Mouse (Mus musculus): ENCODE results near the gene Slc20a1. TPM values are rescaled to one million over a fixed set of nuclear protein-coding genes. Genes with fewer than 3 reads are reported as not detected.
A peak's percentile ranks its signal among the peaks of the same experiment; 100 is the strongest.

The Slc20a1 gene
- polyA plus RNA-seq, 1 experiment from 2014 or later: 57.2 TPM

DNA sequence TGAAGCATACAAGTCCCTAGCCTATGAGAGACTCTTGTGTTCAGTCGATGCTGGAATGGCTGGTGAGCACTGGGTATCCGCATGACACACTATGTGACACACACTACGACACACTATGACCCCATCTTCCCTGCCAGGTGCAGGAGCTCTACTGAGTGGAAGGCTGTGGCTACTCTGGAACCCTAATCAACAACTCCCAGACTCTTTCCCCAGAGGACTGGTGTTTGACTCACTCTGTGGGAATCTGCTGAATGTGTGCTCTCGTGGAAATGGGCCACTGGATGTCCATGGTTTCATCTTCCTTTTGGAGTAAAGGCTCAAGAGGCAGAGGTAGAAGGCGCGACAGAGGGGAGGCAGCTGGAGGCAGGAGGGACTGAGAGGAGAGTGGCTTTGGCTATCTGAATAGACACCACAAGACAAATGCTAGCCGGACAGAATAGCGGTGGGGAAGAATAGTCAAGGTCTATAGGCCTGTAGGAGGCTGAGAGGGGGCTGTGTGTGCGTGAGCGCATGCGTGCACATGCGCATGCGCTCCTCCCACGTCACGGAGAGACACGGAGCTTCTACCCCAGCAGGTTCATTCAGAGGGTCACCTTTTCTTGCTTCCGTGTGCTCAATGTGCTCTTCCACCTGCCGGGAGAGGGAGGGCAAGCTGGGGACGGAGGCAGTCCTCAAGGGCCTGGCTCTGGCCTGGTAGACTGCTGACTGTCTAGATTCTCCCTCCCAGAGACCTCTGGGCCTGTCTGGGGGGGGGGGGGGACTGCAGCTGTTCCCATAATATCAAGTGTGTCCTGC, 54.5 kb downstream of the Slc20a1 start:
- Histone ChIP-seq H3K27ac (no peak overlapping the region), H3K36me3 (replicated peaks) (no peaks in the 10 kb centered on the region), H3K27me3 (ENCODE audit: poor library complexity, severe bottlenecking) (no peaks in the 10 kb centered on the region), H3K9me3 (no peaks in the 10 kb centered on the region), H3K4me1 (0 out of 2 replicates have a peak, but pooled peaks cover 2% of the 10 kb centered on the region), H3K4me3 (no peak overlapping the region)
- 89% methylated on average over 19 of the region's 19 CpGs for WGBS
- DNase-seq (ENCODE audit: extremely low spot score, low spot score): no peak

DNA sequence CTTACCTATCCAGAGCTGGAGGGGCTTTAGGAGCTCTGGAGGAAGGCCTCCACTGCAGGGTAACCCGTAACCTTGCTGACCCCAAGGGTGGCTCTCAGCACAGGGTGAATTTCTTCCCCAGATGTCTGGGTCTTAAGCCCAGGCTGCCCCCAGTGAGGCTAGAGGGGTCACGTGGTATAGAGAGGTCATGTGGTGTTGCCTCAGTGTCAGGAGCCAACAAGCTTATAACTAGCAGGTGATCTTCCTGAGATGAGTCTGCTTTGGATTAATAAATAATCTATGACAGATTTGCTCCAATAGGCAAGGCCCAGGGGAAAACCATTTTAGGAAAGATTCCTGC, 55.0 kb downstream of the Slc20a1 start:
- DNase-seq (ENCODE audit: extremely low spot score, low spot score): no peak
- no peaks in the 10 kb centered on the region for H3K9me3 ChIP-seq
- H3K27me3 ChIP-seq (ENCODE audit: poor library complexity, severe bottlenecking): no peaks in the 10 kb centered on the region
- 72% methylated on average over 2 of the region's 2 CpGs for WGBS
- H3K36me3 ChIP-seq (replicated peaks): no peaks in the 10 kb centered on the region
- 0 out of 2 replicates have a peak, but pooled peaks cover 6% of the 10 kb centered on the region for H3K4me1 ChIP-seq
- no peak overlapping the region for H3K4me3 ChIP-seq
- no peak overlapping the region for H3K27ac ChIP-seq

DNA sequence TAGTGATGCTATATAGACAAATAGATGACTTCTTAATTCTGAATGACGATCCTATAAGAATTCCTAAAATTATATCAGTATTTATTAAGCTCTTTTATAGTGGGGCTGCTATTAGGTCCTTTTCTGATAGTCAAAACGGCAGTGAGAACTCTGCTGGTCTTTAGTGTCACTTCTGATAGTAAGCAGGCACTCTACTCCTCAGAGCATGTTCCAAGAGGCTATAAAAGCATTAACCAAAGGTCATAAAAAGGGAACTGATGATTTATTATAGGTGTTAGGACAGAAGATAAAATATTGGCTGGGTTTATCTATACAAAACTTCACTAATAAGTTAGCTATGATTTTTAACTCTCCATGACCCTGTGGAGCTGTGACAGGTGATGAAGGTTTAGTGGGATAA, 55.5 kb downstream of the Slc20a1 start:
- no peak for DNase-seq (ENCODE audit: extremely low spot score, low spot score)
- Histone ChIP-seq H3K36me3 (replicated peaks) (no peaks in the 10 kb centered on the region), H3K4me3 (no peak overlapping the region), H3K27me3 (ENCODE audit: poor library complexity, severe bottlenecking) (no peaks in the 10 kb centered on the region), H3K9me3 (no peaks in the 10 kb centered on the region), H3K4me1 (0 out of 2 replicates have a peak, but pooled peaks cover 6% of the 10 kb centered on the region), H3K27ac (no peak overlapping the region)
- 92% methylated on average over 2 of the region's 2 CpGs for WGBS

DNA sequence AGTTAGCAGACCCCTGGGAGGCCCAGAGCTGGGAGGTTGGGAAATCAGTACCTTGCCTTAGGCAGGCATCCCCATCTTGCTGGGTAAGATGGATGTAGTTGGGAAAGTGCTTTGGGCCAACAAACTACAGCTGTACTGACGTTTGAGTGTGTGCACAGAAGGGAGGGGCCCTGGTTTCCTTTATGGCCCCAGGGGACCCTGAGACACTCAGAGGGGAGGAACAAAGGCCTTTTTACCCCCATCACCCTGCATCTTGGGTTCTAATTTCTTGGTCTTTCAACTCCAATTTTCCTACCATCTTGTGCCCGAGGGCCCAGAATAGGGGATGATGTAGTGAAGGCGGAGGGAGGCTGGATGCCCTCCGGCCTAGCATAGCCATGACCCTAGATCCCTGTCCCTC, 57.4 kb downstream of the Slc20a1 start:
- Histone ChIP-seq H3K27me3 (ENCODE audit: poor library complexity, severe bottlenecking) (no peaks in the 10 kb centered on the region), H3K4me3 (no peak overlapping the region), H3K36me3 (replicated peaks) (no peaks in the 10 kb centered on the region), H3K9me3 (no peaks in the 10 kb centered on the region), H3K27ac (no peak overlapping the region), H3K4me1 (0 out of 2 replicates have a peak, but pooled peaks cover 6% of the 10 kb centered on the region)
- WGBS: 64% methylated on average over 4 of the region's 4 CpGs
- no peak for DNase-seq (ENCODE audit: extremely low spot score, low spot score)

DNA sequence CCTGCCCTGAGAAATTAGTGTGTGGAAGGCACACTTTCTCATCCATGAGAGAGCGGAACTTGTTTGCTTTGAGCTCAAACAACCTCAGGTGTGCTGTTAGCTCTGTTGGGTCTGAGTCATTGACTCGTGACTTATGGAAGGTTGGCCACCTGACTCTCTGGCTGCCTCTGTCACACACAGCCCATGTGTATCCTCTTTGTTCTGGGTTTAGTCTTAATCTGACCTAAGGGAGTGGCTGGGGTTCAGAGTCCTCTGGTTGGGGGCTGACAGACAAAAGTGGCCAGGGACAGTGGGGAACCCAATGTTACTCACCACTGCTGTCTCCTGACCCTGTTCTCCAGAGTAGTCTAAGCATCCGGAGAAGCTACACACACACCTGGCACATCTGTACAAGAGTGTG, 59.5 kb downstream of the Slc20a1 start:
- no peak for DNase-seq (ENCODE audit: extremely low spot score, low spot score)
- no peaks in the 10 kb centered on the region for H3K27me3 ChIP-seq (ENCODE audit: poor library complexity, severe bottlenecking)
- 93% methylated on average over 3 of the region's 3 CpGs for WGBS

DNA sequence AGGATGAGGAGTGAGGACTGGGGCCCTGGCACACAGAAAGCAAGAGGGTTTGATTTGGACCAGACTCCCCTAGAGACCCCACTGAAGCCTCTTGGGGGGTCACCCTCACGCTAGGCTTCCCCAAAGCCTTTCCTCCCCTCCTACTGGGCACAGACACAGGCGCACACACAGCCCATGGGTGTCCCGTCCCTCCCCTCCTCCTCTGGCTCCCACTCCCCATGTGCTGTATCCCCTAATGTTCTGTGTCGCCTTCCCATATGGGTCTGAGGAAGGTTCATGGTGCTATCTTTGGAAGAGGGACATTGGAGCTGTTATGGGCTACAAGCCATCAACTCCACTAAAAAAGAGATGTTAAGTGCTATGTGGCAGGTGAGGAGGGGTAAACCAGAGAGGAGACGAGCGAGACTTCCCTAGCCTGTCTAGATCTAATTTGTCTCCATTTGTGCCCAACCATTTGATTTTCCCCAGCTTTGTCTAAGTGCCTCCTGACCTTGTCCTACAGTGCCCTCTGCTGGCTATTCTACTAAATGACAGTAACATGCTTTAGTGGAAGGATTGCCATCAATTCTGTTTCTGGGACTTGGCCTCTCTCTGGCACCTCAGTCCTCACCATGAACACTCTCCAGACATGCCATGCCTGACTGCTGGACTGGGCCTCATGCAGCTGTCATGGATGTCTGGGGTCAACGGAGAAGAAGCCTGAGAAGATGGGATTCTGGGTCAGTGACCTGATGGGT, 60.1 kb downstream of the Slc20a1 start:
- H3K36me3 ChIP-seq (replicated peaks): no peaks in the 10 kb centered on the region
- no peak overlapping the region for H3K4me3 ChIP-seq
- 40% methylated on average over 7 of the region's 7 CpGs for WGBS
- DNase-seq (ENCODE audit: extremely low spot score, low spot score): peak; percentile 59
- H3K4me1 ChIP-seq: 0 out of 2 replicates have a peak, but pooled peaks cover 4% of the 10 kb centered on the region
- no peaks in the 10 kb centered on the region for H3K9me3 ChIP-seq
- peak overlapping the region; percentile 54 for H3K27ac ChIP-seq
- H3K27me3 ChIP-seq (ENCODE audit: poor library complexity, severe bottlenecking): no peaks in the 10 kb centered on the region

More for the DNA sequence above, 59.5 kb downstream of the Slc20a1 start:
- 0 out of 2 replicates have a peak, but pooled peaks cover 6% of the 10 kb centered on the region for H3K4me1 ChIP-seq
- H3K9me3 ChIP-seq: no peaks in the 10 kb centered on the region
- no peak overlapping the region for H3K4me3 ChIP-seq
- peak overlapping the region; percentile 54 for H3K27ac ChIP-seq
- H3K36me3 ChIP-seq (replicated peaks): no peaks in the 10 kb centered on the region

DNA sequence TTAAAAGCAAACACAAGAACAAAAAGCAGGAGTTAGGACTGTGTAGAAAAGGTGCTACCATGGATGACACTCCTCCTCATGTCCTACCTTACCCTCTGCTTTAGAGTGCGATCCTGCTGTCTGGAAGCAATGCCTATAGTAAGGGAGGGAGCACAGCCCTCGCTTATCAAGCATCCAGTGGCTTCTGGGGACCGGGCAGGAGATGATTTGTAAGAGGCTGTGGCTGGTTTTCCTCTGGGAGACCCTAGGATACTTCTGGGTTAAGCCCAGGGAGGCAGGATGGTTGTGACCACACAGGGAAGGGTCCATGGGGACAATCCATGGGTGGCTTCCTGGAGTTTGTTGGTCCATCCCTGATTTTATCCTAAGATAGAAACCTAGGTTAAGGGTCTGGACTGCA, 62.1 kb downstream of the Slc20a1 start:
- WGBS: 73% methylated on average over 3 of the region's 3 CpGs
- no peak overlapping the region for H3K4me3 ChIP-seq
- no peaks in the 10 kb centered on the region for H3K36me3 ChIP-seq (replicated peaks)
- no peaks in the 10 kb centered on the region for H3K9me3 ChIP-seq
- DNase-seq (ENCODE audit: extremely low spot score, low spot score): no peak
- H3K4me1 ChIP-seq: 0 out of 2 replicates have a peak, but pooled peaks cover 4% of the 10 kb centered on the region
- no peaks in the 10 kb centered on the region for H3K27me3 ChIP-seq (ENCODE audit: poor library complexity, severe bottlenecking)
- no peak overlapping the region for H3K27ac ChIP-seq

Other genes starting within 250 kb of the Slc20a1 start
- 1.7 and 1.9 TPM in 2 replicates for gene Zc3h6, start 231.4 kb upstream of the Slc20a1 start, polyA plus RNA-seq (2016; fragmentation: Nextera tagmentation; extraction: Ambion mirVana)
- gene Gm10762, start 231.0 kb upstream of the Slc20a1 start, polyA plus RNA-seq (2016; fragmentation: Nextera tagmentation; extraction: Ambion mirVana): 15.3 and 16.3 TPM in 2 replicates
- gene Vinac1, start 150.6 kb upstream of the Slc20a1 start, polyA plus RNA-seq (2016; fragmentation: Nextera tagmentation; extraction: Ambion mirVana): 0.09 and 0.16 TPM in 2 replicates
- gene Ttl, start 132.8 kb upstream of the Slc20a1 start, polyA plus RNA-seq (2016; fragmentation: Nextera tagmentation; extraction: Ambion mirVana): 12.4 and 14.0 TPM in 2 replicates
- 47.6 and 48.8 TPM in 2 replicates for gene Polr1b, start 97.8 kb upstream of the Slc20a1 start, polyA plus RNA-seq (2016; fragmentation: Nextera tagmentation; extraction: Ambion mirVana)
- 24.1 and 25.2 TPM in 2 replicates for gene Chchd5, start 69.1 kb upstream of the Slc20a1 start, polyA plus RNA-seq (2016; fragmentation: Nextera tagmentation; extraction: Ambion mirVana)
- gene Ckap2l, start 98.4 kb downstream of the Slc20a1 start, polyA plus RNA-seq (2016; fragmentation: Nextera tagmentation; extraction: Ambion mirVana): 65.8 and 69.1 TPM in 2 replicates
- gene Il1a, start 111.2 kb downstream of the Slc20a1 start, polyA plus RNA-seq (2016; fragmentation: Nextera tagmentation; extraction: Ambion mirVana): not detected in 2 replicates
- gene Il1b, start 172.4 kb downstream of the Slc20a1 start, polyA plus RNA-seq (2016; fragmentation: Nextera tagmentation; extraction: Ambion mirVana): 0.15 TPM in 1 of 2 replicates, not detected in the other

Data from forebrain, embryonic 10.5 days (tissue).